Mouse (Mus musculus): ENCODE measurements around the gene Gria1. TPM values are rescaled to one million over a fixed set of nuclear protein-coding genes. Genes with fewer than 3 reads are reported as not detected.

The Gria1 gene
- polyA plus RNA-seq, 1 experiment from 2014 or later, result 1.2 TPM

DNA sequence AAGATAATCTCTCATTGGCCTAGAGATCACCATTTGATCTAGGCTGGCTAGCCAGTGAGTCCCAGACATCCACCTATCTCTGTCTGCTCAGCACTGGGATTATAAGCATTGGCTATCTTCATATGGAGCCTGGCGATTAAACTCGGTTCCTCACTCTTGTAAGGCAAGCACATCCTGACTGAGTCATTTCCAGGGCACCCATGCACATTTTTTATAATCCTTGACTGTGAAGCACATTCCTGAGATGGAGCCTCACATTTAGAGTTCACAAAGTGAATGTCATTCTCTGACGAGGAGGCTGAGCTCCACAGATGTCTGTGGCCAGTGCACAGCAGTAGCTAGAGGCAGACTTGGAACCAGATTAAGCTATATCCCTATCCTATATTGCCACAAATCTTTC is 68.2 kb downstream of the Gria1 start:
- Histone ChIP-seq H3K4me3 (replicated peaks; ENCODE audit: low read depth, low read length) (no peak overlapping the region), H3K4me1 (replicated peaks; ENCODE audit: insufficient read depth, low read length) (no peaks in the 10 kb centered on the region), H3K36me3 (ENCODE audit: insufficient read depth, low read length) (no peaks in the 10 kb centered on the region), H3K9me3 (replicated peaks; ENCODE audit: low read length) (no peaks in the 10 kb centered on the region), H3K27ac (no peak overlapping the region), H3K9ac (ENCODE audit: low read depth, low read length) (no peak overlapping the region), H3K4me2 (ENCODE audit: low read length) (no peak overlapping the region), H3K27me3 (ENCODE audit: insufficient read depth, low read length) (no peaks in the 10 kb centered on the region)
- TF ChIP-seq CTCF (IDR thresholded peaks at IDR 0.05; ENCODE audit: low read depth), result no peak
- DNase-seq (ENCODE audit: low spot score) (no peak), ATAC-seq (replicated peaks; ENCODE audit: low FRiP score, low read depth) (no peak)
- 75% methylated on average over 3 of the region's 3 CpGs for WGBS

DNA sequence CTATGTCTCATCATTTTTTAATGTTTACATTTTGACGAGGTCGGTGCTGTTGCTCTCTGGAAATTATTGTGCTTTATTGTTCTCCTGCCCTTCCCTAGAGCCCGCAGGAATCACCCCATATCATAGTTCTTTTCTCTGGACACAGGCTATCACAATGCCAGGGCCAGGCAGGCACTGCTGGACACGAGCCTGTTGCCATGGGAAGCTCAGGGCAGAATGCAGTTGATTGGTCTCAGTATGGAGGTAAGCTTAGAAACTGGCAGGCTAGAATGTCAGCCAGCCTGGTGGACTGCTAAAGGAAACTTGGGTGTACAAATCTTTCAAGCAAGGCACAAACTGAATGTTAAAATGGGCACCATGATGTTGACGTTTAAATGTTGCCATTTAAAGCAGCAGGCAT is 78.3 kb downstream of the Gria1 start:
- H3K9ac ChIP-seq (ENCODE audit: low read depth, low read length), result no peak overlapping the region
- no peak for ATAC-seq (replicated peaks; ENCODE audit: low FRiP score, low read depth)
- H3K36me3 ChIP-seq (ENCODE audit: insufficient read depth, low read length), result no peaks in the 10 kb centered on the region
- no peak for TF ChIP-seq CTCF (IDR thresholded peaks at IDR 0.05; ENCODE audit: low read depth)
- no peak overlapping the region for H3K4me3 ChIP-seq (replicated peaks; ENCODE audit: low read depth, low read length)
- WGBS, result 87% methylated on average over 5 of the region's 5 CpGs
- H3K4me1 ChIP-seq (replicated peaks; ENCODE audit: insufficient read depth, low read length), result no peaks in the 10 kb centered on the region
- no peak for DNase-seq (ENCODE audit: low spot score)
- H3K9me3 ChIP-seq (replicated peaks; ENCODE audit: low read length), result no peaks in the 10 kb centered on the region
- no peak overlapping the region for H3K27ac ChIP-seq
- H3K4me2 ChIP-seq (ENCODE audit: low read length), result no peak overlapping the region
- no peaks in the 10 kb centered on the region for H3K27me3 ChIP-seq (ENCODE audit: insufficient read depth, low read length)

DNA sequence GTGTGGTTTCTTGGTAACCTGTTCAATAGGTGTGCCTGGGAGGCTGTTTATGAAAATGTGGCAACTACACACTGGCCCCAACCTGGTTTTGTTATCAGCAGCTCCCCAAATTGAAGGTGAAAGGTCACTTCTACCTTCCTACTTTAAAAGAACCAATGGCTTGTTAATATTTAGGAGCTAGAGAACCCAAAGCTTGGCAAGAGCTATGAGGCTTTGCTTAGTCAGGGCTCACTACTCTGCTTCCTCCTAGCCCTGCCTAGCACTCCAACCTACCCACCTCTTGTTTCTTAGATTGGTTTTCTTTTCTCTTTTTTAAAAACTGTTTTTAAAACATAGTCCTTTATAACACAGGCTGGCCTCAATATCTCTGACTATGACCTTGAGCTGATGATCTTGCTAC is 79.5 kb downstream of the Gria1 start:
- H3K36me3 ChIP-seq (ENCODE audit: insufficient read depth, low read length), result no peaks in the 10 kb centered on the region
- no peak overlapping the region for H3K9ac ChIP-seq (ENCODE audit: low read depth, low read length)
- DNase-seq (ENCODE audit: low spot score) (no peak), ATAC-seq (replicated peaks; ENCODE audit: low FRiP score, low read depth) (no peak)
- no peak overlapping the region for H3K27ac ChIP-seq
- H3K4me3 ChIP-seq (replicated peaks; ENCODE audit: low read depth, low read length), result no peak overlapping the region
- TF ChIP-seq CTCF (IDR thresholded peaks at IDR 0.05; ENCODE audit: low read depth), result no peak
- no peaks in the 10 kb centered on the region for H3K9me3 ChIP-seq (replicated peaks; ENCODE audit: low read length)
- no peaks in the 10 kb centered on the region for H3K4me1 ChIP-seq (replicated peaks; ENCODE audit: insufficient read depth, low read length)
- H3K27me3 ChIP-seq (ENCODE audit: insufficient read depth, low read length), result no peaks in the 10 kb centered on the region
- no peak overlapping the region for H3K4me2 ChIP-seq (ENCODE audit: low read length)

DNA sequence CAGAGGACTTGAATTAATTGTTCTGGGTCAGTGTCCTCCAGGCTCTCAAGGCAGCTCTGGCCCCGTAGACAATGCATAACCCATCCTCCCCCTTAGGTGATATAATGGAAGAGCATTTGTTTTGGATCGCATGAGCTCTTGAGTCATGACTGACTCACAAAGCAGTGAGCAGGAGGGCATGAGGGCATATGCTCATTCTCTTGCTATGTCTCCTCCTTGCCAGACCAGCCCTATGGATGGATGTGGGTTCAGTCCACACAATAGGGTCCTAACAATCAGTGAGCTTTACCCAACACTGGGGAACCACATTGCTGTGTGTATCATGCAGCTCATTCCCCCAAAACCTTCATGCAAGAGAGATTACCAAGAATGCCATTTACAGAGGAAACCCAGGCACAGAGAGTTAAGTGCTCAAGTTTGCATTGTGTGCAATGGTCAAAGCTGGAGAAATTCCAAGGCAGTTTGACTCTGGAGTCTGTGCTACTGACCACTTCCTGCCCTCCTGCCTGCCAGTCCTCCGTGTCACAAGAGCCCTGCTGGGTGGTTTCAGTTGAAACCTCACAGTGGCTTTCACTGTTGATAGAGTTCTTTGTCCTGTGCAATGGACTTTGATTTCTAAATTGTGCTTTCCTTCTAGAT is 80.2 kb downstream of the Gria1 start:
- WGBS, result 43% methylated on average over 3 of the region's 3 CpGs
- no peaks in the 10 kb centered on the region for H3K4me1 ChIP-seq (replicated peaks; ENCODE audit: insufficient read depth, low read length)
- DNase-seq (ENCODE audit: low spot score) (peak; percentile 34), ATAC-seq (replicated peaks; ENCODE audit: low FRiP score, low read depth) (no peak)
- no peak overlapping the region for H3K9ac ChIP-seq (ENCODE audit: low read depth, low read length)
- no peak overlapping the region for H3K27ac ChIP-seq
- H3K36me3 ChIP-seq (ENCODE audit: insufficient read depth, low read length), result no peaks in the 10 kb centered on the region
- no peaks in the 10 kb centered on the region for H3K27me3 ChIP-seq (ENCODE audit: insufficient read depth, low read length)
- no peak for TF ChIP-seq CTCF (IDR thresholded peaks at IDR 0.05; ENCODE audit: low read depth)
- H3K9me3 ChIP-seq (replicated peaks; ENCODE audit: low read length), result no peaks in the 10 kb centered on the region
- H3K4me2 ChIP-seq (ENCODE audit: low read length), result no peak overlapping the region
- H3K4me3 ChIP-seq (replicated peaks; ENCODE audit: low read depth, low read length), result no peak overlapping the region

DNA sequence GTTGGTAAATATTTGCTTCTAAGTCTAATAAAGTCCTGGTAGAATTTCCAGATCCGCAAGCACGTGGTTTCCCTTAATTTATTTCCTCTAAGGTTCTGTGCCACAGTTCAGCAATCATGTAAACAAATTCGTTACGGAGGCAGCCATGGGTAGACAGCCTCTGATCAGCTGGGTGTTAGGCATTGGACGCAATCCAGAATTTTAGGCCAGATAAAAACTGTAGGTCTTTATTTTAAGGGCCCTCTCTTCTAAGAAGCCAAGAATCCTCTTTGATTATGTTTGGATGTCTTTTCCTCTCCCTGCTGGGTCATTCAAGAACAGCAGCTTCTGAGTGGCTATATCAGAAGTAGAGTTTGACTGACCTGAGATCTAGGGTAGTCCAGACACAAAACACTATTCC is 89.3 kb downstream of the Gria1 start:
- ATAC-seq (replicated peaks; ENCODE audit: low FRiP score, low read depth) (no peak), DNase-seq (ENCODE audit: low spot score) (peak; percentile 46)
- Histone ChIP-seq H3K4me1 (replicated peaks; ENCODE audit: insufficient read depth, low read length) (no peaks in the 10 kb centered on the region), H3K27ac (no peak overlapping the region), H3K9ac (ENCODE audit: low read depth, low read length) (no peak overlapping the region), H3K4me2 (ENCODE audit: low read length) (no peak overlapping the region), H3K4me3 (replicated peaks; ENCODE audit: low read depth, low read length) (no peak overlapping the region), H3K9me3 (replicated peaks; ENCODE audit: low read length) (no peaks in the 10 kb centered on the region), H3K27me3 (ENCODE audit: insufficient read depth, low read length) (no peaks in the 10 kb centered on the region), H3K36me3 (ENCODE audit: insufficient read depth, low read length) (no peaks in the 10 kb centered on the region)
- TF ChIP-seq CTCF (IDR thresholded peaks at IDR 0.05; ENCODE audit: low read depth), result no peak
- WGBS, result 24% methylated on average over 5 of the region's 5 CpGs

DNA sequence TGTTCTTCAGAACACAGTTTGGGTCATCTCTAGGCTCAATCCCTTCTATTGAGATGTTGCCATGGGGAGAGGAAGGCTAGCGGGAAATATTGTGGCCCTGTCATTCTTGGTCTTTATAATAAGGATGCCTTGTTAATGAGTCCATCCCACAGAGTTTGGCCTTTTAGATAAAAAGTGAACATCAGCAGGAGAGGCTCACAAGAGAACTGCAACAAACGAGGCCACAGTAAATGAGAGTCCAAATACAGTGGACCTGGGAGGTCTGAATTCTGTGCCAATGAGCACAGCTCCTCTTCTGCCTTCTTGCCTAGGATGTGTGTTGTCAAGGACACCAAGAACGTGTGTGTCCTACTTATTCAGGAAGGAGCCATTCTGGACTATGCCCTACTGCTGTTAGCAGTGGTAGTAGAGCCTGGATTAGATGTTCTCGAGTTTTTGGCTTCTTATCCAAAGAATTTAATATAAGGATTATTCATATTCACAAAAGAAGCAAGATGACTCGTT is 92.6 kb downstream of the Gria1 start:
- no peaks in the 10 kb centered on the region for H3K9me3 ChIP-seq (replicated peaks; ENCODE audit: low read length)
- H3K4me3 ChIP-seq (replicated peaks; ENCODE audit: low read depth, low read length), result no peak overlapping the region
- 84% methylated on average over 5 of the region's 5 CpGs for WGBS
- no peak for ATAC-seq (replicated peaks; ENCODE audit: low FRiP score, low read depth)
- no peaks in the 10 kb centered on the region for H3K4me1 ChIP-seq (replicated peaks; ENCODE audit: insufficient read depth, low read length)
- no peaks in the 10 kb centered on the region for H3K36me3 ChIP-seq (ENCODE audit: insufficient read depth, low read length)
- H3K27ac ChIP-seq, result no peak overlapping the region
- no peaks in the 10 kb centered on the region for H3K27me3 ChIP-seq (ENCODE audit: insufficient read depth, low read length)
- no peak overlapping the region for H3K4me2 ChIP-seq (ENCODE audit: low read length)
- no peak overlapping the region for H3K9ac ChIP-seq (ENCODE audit: low read depth, low read length)
- no peak for TF ChIP-seq CTCF (IDR thresholded peaks at IDR 0.05; ENCODE audit: low read depth)
- no peak for DNase-seq (ENCODE audit: low spot score)

DNA sequence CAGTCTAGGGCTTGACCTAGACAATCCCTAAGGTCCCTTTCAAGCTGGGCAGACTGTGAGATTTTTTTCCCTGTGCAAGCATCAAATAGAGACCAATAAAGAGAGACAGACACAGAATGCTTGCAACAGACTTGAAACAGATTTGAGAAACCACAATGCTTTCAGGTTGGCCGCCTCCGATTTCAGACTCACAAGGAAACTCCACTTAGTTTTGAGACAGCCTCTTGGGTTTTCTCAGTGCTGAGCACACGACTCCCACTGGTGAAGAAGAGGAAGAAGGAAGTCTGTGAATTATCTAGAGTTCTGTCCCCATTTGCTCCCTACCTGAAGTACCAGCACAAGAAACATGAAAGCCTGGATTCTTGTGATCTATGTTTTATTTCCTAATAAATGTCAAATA is 94.5 kb downstream of the Gria1 start:
- Histone ChIP-seq H3K27ac (no peak overlapping the region), H3K9ac (ENCODE audit: low read depth, low read length) (no peak overlapping the region), H3K27me3 (ENCODE audit: insufficient read depth, low read length) (no peaks in the 10 kb centered on the region), H3K36me3 (ENCODE audit: insufficient read depth, low read length) (no peaks in the 10 kb centered on the region), H3K4me2 (ENCODE audit: low read length) (no peak overlapping the region), H3K4me1 (replicated peaks; ENCODE audit: insufficient read depth, low read length) (no peaks in the 10 kb centered on the region), H3K4me3 (replicated peaks; ENCODE audit: low read depth, low read length) (no peak overlapping the region), H3K9me3 (replicated peaks; ENCODE audit: low read length) (no peaks in the 10 kb centered on the region)
- no peak for DNase-seq (ENCODE audit: low spot score)
- WGBS, result 73% methylated on average over 3 of the region's 3 CpGs
- ATAC-seq (replicated peaks; ENCODE audit: low FRiP score, low read depth), result no peak
- TF ChIP-seq CTCF (IDR thresholded peaks at IDR 0.05; ENCODE audit: low read depth), result no peak

Measured in kidney, postnatal 0 days (tissue).